Mouse (Mus musculus) granulocyte monocyte progenitor cell, adult 5-6 weeks (primary cell): Measurements from ENCODE around the gene Acaa1b. TPM values are rescaled to one million over a fixed set of nuclear protein-coding genes. Genes with fewer than 3 reads are reported as not detected.

Source experiments
- total RNA-seq, 2 experiments: library from RNA; stranded (forward) in 1 of 2; stranded (reverse) in 1 of 2; fragments of 200-712, 200-1000 nt in 1 of 2; fragments of >200 nt in 1 of 2; fragmentation: Nextera tagmentation in 1 of 2; gene quantifications; 2 replicates each; pipeline ENCODE4 v1.2.3; 2014 to 2017

The Acaa1b gene
- total RNA-seq, 2 experiments from 2014 or later, result not detected

Other genes with a start within 250 kb of the Acaa1b start
- 25.4 and 28.7 TPM in 2 replicates for gene Ctdspl, start 230.6 kb downstream of the Acaa1b start, total RNA-seq (2014; fragmentation: Nextera tagmentation)
- 6.5 and 7.9 TPM in 2 replicates for gene Ctdspl, start 230.6 kb downstream of the Acaa1b start, total RNA-seq (2017)
- 33.5 and 42.4 TPM in 2 replicates for gene Vill, start 104.3 kb downstream of the Acaa1b start, total RNA-seq (2014; fragmentation: Nextera tagmentation)
- gene Vill, start 104.3 kb downstream of the Acaa1b start, total RNA-seq (2017), result 23.7 and 34.9 TPM in 2 replicates
- not detected in 2 replicates for gene Plcd1, start 63.6 kb downstream of the Acaa1b start, total RNA-seq (2014; fragmentation: Nextera tagmentation)
- gene Plcd1, start 63.6 kb downstream of the Acaa1b start, total RNA-seq (2017), result not detected in 2 replicates
- gene Dlec1, start 54.6 kb downstream of the Acaa1b start, total RNA-seq (2014; fragmentation: Nextera tagmentation), result 0.06 and 0.32 TPM in 2 replicates
- gene Dlec1, start 54.6 kb downstream of the Acaa1b start, total RNA-seq (2017), result 0.26 and 0.67 TPM in 2 replicates
- gene Gm47289, start 2.1 kb upstream of the Acaa1b start, total RNA-seq (2014; fragmentation: Nextera tagmentation), result not detected in 2 replicates
- not detected in 2 replicates for gene Gm47289, start 2.1 kb upstream of the Acaa1b start, total RNA-seq (2017)
- gene Slc22a13, start 52.0 kb upstream of the Acaa1b start, total RNA-seq (2014; fragmentation: Nextera tagmentation), result not detected in 2 replicates
- not detected in 2 replicates for gene Slc22a13, start 52.0 kb upstream of the Acaa1b start, total RNA-seq (2017)
- gene Oxsr1, start 165.3 kb upstream of the Acaa1b start, total RNA-seq (2014; fragmentation: Nextera tagmentation), result 27.5 and 28.0 TPM in 2 replicates
- gene Oxsr1, start 165.3 kb upstream of the Acaa1b start, total RNA-seq (2017), result 28.7 and 30.5 TPM in 2 replicates
- gene Acaa1a, start 182.6 kb upstream of the Acaa1b start, total RNA-seq (2014; fragmentation: Nextera tagmentation), result 26.4 and 40.6 TPM in 2 replicates
- gene Acaa1a, start 182.6 kb upstream of the Acaa1b start, total RNA-seq (2017), result 21.2 and 26.2 TPM in 2 replicates
- gene Myd88, start 184.3 kb upstream of the Acaa1b start, total RNA-seq (2014; fragmentation: Nextera tagmentation), result 31.1 and 47.6 TPM in 2 replicates
- gene Myd88, start 184.3 kb upstream of the Acaa1b start, total RNA-seq (2017), result 16.4 and 24.2 TPM in 2 replicates
- gene Xylb, start 200.3 kb upstream of the Acaa1b start, total RNA-seq (2014; fragmentation: Nextera tagmentation), result 4.4 and 7.4 TPM in 2 replicates
- gene Xylb, start 200.3 kb upstream of the Acaa1b start, total RNA-seq (2017), result 2.8 and 4.1 TPM in 2 replicates
- not detected in 2 replicates for gene Slc22a14, start 208.5 kb upstream of the Acaa1b start, total RNA-seq (2014; fragmentation: Nextera tagmentation)
- gene Slc22a14, start 208.5 kb upstream of the Acaa1b start, total RNA-seq (2017), result not detected in 2 replicates
- 2.0 and 2.9 TPM in 2 replicates for gene Acvr2b, start 245.0 kb upstream of the Acaa1b start, total RNA-seq (2014; fragmentation: Nextera tagmentation)
- 0.36 and 0.65 TPM in 2 replicates for gene Acvr2b, start 245.0 kb upstream of the Acaa1b start, total RNA-seq (2017)